Mouse (Mus musculus): ENCODE results near the gene Stk19. TPM values are rescaled to one million over a fixed set of nuclear protein-coding genes. Genes with fewer than 3 reads are reported as not detected.

Stk19 gene
- total RNA-seq (2021) (10 to 100 TPM; 38.5 to 55.1 TPM), polyA plus RNA-seq (2012; rRNA removed) (139 and 176 TPM in 2 replicates)
- long read RNA-seq, transcript Stk19-201 (7 exons, 1,120 nt) = major isoform, 21 of 37 reads
- long read RNA-seq, partial matches to known transcripts = 6 of 37 reads
- long read RNA-seq, other reads (novel, unspliced or antisense) = 9 of 37 reads

DNA sequence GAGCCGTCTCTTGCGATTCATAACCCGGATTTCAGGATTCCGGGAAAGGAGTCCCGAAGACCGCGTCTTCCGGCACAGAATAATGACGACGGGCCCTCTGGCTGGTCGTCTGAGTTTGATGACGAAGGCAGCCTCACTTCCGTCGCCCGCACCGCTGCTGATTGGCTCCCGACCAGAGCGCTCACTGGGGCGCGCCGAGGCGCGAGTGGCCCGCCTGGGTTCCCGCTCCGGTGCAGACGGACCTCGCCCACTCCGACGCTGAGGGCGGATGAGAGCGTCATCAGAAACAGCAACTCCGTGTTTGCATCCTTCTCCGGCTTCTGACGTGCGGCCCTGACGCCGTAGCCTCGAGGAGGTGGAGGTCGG is at the start of gene Stk19, which contains the start of gene Dxo:
TSS of gene Stk19 (minus strand) at position 90 of the 366 bp plus-strand sequence.
TSS of gene Dxo (plus strand) at position 164 of the 366 bp plus-strand sequence.
- DNase-seq = peak; percentile 98

DNA sequence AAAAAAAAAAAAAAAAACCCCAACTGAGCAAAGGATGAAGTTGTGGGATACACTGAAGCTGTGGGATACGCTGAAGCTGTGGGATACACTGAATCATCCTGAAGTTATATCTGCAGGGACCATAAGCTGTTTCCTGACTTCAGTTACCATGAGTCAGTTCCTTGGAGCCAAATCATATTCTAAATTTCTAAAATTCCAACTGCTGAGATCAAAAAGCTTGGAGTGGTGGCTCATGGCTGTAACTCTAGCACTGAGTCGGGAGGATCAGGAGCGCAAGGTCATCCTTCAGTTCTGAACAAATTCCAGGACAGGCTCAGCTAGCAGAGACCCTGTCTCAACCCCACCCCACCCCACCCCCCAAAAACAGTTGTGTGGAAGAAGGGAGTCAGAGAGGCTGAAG is 48.9 kb upstream of the Stk19 start:
- DNase-seq = no peak

DNA sequence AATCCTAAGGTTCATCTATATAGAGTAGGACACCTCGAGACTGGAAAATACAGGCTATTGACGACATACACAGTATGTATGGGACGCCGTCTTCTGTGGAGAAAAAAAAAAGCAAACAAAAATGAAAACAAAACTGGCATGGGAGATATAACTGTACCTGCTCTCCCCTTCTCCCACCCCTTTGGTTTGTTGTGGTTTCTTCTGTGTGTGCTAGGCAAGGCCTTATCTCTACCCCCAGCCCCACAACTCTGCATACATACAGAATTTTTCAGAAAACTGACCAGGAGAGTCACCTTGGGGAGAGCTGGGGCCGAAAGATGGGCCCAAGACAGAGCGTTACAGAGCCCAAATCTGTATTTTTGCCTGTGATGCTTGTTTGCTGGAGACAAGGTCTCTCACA is 48.0 kb upstream of the Stk19 start:
- no peak for DNase-seq

DNA sequence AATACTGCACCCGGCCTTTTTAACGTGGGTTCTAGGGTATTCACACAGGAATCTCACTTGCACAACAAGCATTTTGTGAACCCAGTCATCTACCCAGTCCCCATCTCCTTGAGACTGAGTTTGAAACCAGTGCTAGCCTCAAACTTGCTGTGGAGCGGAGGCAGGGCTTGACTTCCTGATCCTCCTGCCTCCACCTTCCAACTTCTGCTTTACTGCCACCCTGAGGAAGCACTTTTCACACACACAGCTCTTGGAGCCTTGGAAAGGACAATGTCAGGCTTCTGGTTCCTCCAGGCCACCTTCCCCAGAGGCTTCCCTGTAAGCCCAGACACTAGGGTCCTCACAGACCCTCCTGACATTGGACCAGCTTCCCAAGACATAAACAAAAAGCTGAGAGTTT is 46.6 kb upstream of the Stk19 start:
- no peak for DNase-seq

DNA sequence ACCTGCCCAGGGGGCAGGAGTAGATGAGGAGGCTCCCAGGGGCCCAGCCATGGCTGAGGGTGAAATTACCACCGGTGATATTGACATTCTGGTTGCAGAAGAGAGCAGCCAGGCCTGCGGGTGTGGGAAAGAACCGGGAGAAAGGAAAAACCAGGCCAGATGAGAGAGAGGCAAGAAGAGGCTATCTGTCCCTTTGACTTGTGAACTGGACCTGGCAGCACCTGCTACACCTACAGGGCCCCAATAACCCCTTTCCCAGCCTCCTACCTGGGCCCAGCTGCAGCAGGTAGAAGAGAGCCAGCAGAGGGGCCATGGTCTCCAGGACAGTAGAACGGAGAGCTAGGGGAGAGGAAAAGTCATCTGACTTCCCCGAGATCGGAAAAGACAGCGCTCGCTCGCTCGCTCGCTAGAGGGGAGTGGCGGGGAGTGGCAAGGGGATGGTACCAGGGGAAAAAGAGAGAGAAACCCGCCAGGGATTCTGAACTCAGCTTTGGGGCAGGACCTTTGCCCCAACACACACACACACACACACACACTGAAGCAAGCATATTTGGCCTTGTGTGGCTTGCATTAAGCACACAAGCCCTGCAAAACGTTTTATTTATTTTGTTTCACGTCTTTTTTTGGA is 45.1 kb upstream of the Stk19 start, which contains the start of gene Gm20547:
TSS of gene Gm20547 (minus strand) at position 360 of the 628 bp plus-strand sequence.
- DNase-seq = peak; percentile 64

DNA sequence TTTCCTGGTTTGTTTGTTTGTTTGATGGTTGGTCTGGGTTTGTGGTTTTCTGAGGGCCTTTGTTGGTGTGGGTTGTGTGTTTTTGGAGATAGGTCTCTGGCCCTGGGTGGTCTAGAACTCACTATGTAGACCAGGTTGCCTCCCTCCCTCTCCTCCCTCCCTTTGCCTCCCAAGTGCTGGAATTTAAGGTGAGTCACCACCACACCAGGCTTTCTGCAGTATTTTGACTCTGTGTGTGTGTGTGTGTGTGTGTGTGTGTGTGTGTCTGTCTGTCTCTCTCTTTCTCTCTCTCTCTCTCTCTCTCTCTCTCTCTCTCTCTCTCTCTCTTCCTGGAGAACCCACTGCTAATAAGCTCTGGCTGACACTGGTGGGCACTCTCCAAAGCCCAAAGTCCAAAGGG is 44.4 kb upstream of the Stk19 start:
- DNase-seq = no peak

DNA sequence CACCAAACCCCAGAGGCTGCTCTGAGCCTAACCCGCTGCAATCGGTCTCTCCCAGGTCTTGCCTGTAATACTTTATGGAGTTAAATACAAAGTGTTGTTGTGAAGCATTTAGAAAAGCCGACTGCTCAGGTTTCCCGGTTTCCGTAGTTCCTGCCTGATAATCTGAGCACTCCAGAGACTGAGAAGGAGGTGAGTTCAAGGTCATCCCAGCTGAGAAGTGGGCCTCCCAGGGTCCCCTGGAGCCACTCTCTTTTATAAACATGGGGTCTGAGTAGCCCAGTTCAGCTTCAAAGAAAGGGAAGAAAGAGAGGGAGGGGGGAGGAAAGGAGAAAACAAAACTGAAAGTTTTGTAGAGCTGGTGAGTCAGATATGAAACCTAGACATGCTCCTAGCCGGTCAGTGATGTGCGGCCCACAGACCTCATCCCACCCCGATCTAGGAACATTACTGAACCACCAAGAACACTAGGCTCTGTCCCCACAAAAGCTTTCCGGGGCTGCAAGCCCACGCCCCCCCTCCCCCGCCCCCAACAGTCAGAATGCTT is 42.7 kb upstream of the Stk19 start, which contains the start of gene Zbtb12:
TSS of gene Zbtb12 (plus strand) at position 148 of the 544 bp plus-strand sequence.
- peak; percentile 50 for DNase-seq

DNA sequence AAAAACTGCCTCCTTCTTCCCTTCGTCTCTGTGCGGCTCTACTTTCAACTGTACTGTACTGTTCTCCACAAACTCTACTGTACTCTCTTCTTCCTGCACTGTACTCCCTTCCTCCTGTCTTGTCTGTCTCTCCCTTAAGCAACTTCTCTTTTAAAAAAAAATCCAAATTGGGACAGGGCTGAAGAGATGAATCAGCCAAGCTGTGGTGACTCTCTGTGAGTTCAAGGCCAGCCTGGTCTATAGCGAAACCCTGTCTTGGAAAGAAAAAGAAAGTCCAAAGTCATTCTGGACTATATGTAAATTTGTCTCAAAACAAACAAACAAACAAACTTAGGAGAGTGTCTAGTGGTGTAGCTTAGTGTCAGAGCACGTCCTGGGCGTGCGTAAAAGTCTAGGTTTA is 37.6 kb upstream of the Stk19 start:
- DNase-seq = peak; percentile 59

DNA sequence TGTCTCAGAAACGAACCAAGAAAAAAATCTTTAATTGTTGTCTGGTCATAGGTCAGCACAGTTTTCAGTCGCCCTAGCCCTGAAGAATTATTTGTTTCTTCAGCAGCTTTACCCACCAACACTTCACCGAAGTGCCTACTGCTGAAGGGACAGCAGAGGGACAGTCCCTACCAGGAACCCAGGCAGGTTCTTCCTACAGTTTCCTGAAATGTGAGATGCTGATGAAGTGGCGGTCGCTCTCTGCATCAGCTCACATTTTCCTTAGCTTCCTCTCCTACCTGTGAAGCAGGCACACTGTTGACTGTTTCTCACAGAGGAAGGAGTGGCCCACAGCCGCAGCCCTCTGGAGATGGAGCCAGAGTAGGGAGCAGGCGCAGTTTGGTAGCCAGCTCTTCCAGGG is 29.2 kb upstream of the Stk19 start:
- no peak for DNase-seq

DNA sequence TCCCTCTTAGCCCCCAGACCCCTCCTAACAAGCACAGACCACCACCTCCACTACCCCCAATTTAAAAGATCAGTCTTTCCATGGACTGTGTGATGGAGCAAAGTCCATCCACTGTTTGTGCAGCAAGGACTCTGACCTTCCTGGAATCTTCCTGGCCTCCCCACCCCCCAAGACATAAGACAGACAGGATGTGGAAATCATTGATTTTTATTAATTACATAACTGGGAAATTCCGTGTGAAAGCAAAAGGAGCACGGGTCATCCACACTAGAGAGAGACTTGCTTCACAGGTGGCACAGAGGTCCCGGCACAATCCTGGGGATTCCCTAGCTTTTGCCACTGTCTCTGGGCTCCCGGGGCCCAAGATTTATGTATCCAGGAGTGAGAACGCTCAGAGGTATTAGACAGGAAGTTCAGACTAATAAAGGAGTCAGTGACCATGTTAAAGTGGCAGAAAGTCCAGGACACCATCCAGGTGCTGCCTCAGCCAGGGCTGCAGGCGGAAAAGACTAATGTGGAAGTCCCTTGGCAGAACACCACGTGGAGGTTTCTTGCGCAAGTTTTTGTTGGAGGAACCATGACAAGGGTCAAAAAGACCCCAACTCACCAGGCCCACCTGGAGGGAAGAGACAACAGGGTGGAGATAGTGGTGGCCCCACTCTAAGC is 25.8 kb upstream of the Stk19 start, which contains the start of gene Cfb:
TSS of gene Cfb (minus strand) at position 103 of the 666 bp plus-strand sequence.
- no peak for DNase-seq

DNA sequence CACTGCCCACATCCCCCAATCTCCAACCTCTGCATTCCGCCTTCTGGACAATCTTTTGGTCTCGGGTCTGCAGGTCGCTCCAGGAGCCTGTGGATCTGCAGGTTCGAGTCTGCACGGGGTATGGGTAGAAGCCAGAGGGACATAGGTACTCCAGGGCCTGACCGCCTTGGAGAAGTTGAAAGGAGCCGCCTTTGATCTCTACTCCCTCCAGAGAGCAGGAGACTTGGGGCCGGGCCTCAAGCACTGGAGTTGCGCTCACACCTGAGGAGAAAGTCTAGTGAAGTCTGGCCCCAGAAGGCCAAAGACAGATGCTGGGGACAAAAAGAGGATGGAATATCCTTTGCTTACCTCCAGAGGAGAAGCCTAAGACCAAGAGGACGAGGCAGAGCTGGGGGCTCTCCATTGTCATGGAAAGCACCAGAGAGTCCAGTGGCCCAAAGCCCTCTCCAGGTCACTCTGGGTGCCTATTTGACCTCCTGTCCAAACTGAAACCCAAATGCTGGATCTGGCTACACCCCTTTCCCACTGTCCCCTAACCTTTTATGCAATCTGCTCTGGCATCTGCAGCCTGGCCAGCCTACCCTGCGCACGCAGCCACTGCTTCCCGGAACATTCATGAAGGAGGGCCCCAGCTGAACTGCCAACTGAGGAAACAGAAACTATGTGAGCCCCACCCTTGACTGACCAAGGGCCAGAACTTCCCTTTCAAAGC is 25.1 kb upstream of the Stk19 start:
- DNase-seq = peak; percentile 50

DNA sequence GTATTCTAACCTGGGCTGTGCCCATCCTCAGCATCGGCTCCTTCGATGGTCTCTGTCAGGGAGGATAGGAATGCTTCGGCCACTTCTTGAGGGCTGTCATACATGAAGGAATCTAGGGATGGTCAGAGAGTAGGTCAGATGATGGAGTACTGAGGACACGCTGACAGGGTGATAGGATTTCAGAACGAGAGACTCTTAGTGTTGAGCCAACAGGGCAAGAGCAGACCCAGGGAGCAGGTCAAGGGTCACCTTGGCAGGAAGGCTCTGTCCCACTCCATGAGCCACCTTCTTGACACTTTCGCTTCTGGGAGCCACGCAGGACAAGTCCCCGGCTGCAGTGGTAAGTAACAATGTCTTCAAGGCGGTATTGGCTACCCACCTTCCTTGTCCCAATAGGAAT is 23.8 kb upstream of the Stk19 start:
- DNase-seq = no peak

DNA sequence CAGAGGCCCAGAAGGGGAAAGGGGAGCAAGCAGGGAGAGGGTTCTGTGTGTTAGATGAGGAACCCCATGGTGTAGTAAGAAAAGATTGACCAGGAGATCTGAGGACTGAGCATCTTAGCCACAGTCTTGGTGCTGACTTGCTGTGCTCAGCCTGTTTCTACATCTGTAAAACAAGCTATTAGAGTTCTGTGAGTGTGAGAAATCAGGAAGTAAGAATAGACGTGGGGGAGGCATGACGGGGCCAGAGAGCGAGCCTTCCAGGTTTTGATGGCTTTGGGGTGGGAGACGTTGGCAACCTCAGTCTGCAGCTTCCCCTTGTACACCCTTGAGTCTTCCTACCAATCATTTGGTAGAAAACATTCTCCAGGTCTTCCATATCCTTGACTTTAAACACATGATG is 21.9 kb upstream of the Stk19 start:
- no peak for DNase-seq

DNA sequence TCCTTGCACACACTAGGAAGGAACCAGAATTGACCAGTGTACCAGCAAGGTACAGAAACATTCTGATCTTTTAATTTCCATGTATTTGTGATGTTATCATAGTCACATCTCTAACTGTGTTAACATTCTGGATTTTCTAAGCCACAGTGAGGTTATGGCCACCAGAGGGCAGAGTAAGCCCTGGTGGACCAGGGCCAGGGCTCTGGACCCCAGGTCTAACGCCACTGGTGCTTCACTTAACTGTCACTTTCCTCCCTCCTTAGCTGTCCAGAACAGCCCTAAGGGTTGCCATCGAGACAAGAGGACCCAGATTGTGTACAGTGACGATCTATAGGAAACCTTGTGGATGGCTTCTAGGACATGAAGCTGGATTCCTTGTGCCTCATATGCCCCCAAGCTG is 19.1 kb upstream of the Stk19 start:
- peak; percentile 60 for DNase-seq

DNA sequence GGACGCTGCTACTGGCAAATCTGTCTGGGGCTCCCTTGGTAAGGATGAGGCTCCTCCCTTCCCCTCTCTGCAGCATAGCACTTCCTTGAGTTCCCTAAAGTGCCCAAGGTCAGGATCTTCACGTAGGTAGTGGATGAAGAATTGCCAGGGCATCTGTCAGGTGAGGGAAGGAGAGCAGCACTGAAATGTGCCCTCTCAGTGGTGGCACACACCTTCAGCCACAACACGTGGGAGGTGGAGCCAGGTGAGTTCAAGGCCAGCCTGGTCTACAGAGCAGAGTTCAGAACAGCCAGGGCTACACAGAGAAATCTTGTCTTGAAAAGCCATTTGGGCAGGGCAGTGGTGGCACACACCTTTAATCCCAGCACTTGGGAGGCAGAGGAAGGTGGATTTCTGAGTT is 18.0 kb upstream of the Stk19 start:
- DNase-seq = no peak

DNA sequence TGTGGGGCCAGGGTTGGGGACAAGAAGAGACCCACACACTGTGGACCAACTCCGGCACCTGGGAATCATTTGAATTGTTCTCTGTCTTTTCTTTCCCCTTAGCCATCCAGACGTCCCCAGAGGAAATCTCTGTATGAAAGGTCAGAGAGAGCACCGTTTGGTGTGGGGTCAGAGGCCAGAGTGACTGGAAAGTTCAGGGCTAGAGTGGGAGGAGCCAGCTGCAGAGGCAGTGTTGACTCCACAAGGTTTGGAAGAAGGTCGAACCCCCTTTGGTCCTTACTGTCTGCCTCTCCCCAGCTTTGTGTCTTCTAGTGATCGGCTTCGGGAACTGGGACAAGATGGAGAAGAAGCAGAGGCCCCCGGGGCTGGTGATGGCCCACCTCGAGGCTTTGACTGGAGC is 16.8 kb upstream of the Stk19 start:
- DNase-seq = no peak

DNA sequence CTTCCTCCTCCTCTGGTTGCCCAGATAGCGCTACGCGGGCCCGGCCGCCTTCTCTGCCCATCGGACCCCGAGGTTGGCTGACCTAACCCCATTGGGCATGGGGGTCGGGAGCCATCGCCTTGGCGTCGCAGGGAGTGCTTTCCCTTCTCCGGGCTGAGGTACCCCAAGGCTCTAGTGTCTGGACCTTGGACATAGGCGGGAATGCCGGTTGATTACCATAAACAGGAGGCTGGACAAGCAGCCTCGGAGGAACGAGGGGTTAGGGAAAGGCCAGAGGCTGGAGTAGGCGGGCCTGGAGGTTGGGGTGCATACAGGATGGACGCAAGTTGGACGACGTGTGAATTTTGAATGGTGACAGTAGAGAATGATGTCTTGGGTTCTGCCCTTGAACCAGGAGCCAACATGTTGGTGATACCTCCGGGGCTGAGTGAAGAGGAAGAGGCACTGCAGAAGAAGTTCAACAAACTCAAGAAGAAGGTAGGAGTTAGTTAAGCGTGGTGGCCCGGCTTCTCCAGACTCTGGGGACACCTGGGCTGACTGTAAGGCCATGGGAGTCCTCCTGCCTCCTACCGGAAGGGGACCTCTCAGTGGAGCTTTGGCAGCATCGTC is 13.9 kb upstream of the Stk19 start:
- no peak for DNase-seq

DNA sequence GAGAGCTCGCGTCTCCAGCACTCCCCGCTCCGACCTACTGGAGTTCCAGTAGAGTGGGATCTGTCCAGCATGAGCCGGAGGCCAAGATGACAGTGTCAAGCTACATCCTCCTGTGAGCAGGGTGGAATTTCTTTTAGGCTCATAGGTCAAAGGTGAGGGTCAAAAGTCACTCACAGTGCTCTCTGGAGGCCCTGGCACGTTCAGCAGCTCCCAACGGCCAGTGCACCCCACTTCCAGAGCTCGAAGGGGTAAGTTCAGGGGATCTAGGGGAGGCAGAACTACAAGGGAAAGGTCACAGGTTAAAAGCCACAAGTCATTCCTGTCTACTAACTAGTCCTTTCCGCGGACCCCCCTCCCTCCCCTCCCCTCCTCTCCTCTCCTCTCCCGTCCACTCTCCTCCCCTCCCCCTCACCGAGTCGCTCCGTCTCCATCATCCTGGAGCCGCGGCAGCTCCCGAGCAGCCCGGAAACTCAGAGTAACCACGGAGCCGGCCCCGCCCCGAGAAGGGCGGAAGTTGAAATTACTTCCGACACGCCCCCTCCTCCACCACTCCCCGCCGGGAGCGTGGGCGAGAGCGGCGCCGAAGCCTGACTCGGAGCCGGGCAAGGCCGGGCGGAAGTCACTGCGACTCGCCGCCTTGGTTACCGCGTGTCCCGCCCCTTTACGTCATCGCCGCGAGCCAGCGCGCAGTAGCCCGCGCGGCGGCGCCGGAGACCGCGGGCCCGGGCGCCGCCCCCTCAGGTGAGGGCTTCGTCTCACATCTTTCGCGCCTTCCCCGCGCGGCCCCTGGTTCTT is 13.2 kb upstream of the Stk19 start, which contains the start of the genes Skiv2l and Nelfe:
TSS of gene Skiv2l (minus strand) at position 489 of the 795 bp plus-strand sequence.
TSS of gene Nelfe (plus strand) at position 670 of the 795 bp plus-strand sequence.
- peak; percentile 99 for DNase-seq

DNA sequence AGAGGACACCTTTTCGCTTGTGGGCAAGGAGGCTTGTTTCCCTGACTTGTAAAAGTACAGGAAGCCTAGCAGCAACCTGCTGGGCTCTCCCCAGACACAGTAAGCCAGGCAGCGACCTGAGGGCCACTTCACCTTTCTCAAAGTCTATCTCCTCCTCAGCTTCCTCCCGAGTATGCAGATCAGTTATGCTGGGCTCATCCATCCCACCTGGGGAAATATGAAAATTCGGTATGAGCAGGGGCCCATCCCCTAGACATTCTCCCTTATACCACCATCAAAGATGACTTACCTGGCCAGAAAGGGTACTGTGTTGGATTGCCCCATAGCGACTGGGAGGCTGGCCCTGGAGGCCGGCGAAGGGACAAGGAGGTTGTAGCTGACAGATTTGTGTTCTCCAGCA is 10.9 kb upstream of the Stk19 start:
- no peak for DNase-seq

DNA sequence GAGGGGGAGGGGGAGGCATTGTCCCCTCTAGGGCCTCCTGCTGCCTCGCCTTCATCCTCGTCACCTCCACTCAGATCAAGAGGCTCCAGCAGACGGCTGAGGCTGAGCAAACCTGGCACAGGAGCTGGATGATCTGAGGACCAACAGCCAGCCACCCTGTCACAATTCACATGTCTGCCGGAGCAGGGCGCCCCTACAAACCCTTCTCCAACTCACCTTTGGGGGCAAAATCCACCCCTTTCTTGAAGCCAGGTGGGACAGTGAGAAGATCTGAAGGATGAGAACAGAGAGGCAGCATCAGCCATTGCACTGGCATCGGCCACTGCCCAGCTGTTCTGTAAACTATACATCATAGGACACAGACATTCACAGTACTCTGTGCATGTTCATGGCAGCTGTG is 10.4 kb upstream of the Stk19 start:
- DNase-seq = no peak

DNA sequence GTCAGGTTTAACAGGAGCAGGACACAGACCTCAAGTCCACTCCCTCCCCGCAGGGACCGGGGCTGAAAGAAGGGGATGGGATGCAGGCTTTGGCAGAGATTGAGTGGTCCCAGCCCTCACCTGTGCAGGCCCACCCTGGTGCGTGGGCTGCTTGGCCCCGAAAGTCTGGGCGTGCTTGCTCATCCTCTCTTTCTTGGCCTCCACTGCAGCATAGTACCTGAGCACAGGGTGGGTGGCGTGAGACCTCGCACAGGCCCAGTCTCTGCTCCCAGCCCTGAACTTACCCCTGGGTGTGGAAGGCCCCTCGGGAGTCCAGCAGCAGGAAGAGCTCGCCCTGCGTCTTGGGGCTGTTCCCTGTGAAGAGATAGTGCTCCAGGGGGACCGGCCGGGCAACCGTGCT is 8.1 kb upstream of the Stk19 start:
- DNase-seq = no peak
